Mouse (Mus musculus) frontal cortex, postnatal 36 days (tissue): ENCODE data around the gene Efcab1.

Experiments used
- DNase-seq, 2 experiments: peaks; one replicate each; pipeline ENCODE4 v3.0.0; 2022; ENCODE audit warnings: low spot score in 2 of 2

Gene Efcab1

GRCm38 (mm10) chr16:15014724-15015123 is 108.3 kb downstream of the Efcab1 start:
- DNase-seq, result no peak
